Mouse (Mus musculus): Measurements from ENCODE around the gene Gpatch1. TPM values are rescaled to one million over a fixed set of nuclear protein-coding genes. Genes with fewer than 3 reads are reported as not detected.

Gpatch1 gene
- 4.2 TPM for polyA plus RNA-seq (2014; fragmentation: Illumina TruSeq; extraction: RNeasy Lipid Tissue Mini Kit (QIAGEN cat#74804); ENCODE audit: low read depth, low replicate concordance)

GRCm38 (mm10) chr7:35317729-35318609 is at the start of gene Gpatch1:
TSS of gene Gpatch1 (minus strand) at chr7:35318440.

GRCm38 (mm10) chr7:35333692-35334526 is 15.7 kb upstream of the Gpatch1 start, which contains the start of gene Rhpn2:
TSS of gene Rhpn2 (plus strand) at chr7:35334170.

Other genes starting within 250 kb of the Gpatch1 start
- 0.36 TPM for gene Cebpa, start 199.1 kb downstream of the Gpatch1 start, polyA plus RNA-seq (2014; fragmentation: Illumina TruSeq; extraction: RNeasy Lipid Tissue Mini Kit (QIAGEN cat#74804); ENCODE audit: low read depth, low replicate concordance)
- not detected for gene Slc7a10, start 132.1 kb downstream of the Gpatch1 start, polyA plus RNA-seq (2014; fragmentation: Illumina TruSeq; extraction: RNeasy Lipid Tissue Mini Kit (QIAGEN cat#74804); ENCODE audit: low read depth, low replicate concordance)
- not detected for gene Lrp3, start 102.9 kb downstream of the Gpatch1 start, polyA plus RNA-seq (2014; fragmentation: Illumina TruSeq; extraction: RNeasy Lipid Tissue Mini Kit (QIAGEN cat#74804); ENCODE audit: low read depth, low replicate concordance)
- gene Rhpn2, start 15.7 kb upstream of the Gpatch1 start, polyA plus RNA-seq (2014; fragmentation: Illumina TruSeq; extraction: RNeasy Lipid Tissue Mini Kit (QIAGEN cat#74804); ENCODE audit: low read depth, low replicate concordance) = 8.6 TPM
- gene Faap24, start 78.4 kb upstream of the Gpatch1 start, polyA plus RNA-seq (2014; fragmentation: Illumina TruSeq; extraction: RNeasy Lipid Tissue Mini Kit (QIAGEN cat#74804); ENCODE audit: low read depth, low replicate concordance) = 3.7 TPM
- gene Cep89, start 78.6 kb upstream of the Gpatch1 start, polyA plus RNA-seq (2014; fragmentation: Illumina TruSeq; extraction: RNeasy Lipid Tissue Mini Kit (QIAGEN cat#74804); ENCODE audit: low read depth, low replicate concordance) = 110 TPM
- not detected for gene Slc7a9, start 130.4 kb upstream of the Gpatch1 start, polyA plus RNA-seq (2014; fragmentation: Illumina TruSeq; extraction: RNeasy Lipid Tissue Mini Kit (QIAGEN cat#74804); ENCODE audit: low read depth, low replicate concordance)
- 83.7 TPM for gene Tdrd12, start 219.3 kb upstream of the Gpatch1 start, polyA plus RNA-seq (2014; fragmentation: Illumina TruSeq; extraction: RNeasy Lipid Tissue Mini Kit (QIAGEN cat#74804); ENCODE audit: low read depth, low replicate concordance)
- 38.2 TPM for gene Nudt19, start 237.9 kb upstream of the Gpatch1 start, polyA plus RNA-seq (2014; fragmentation: Illumina TruSeq; extraction: RNeasy Lipid Tissue Mini Kit (QIAGEN cat#74804); ENCODE audit: low read depth, low replicate concordance)